Mouse (Mus musculus): ENCODE measurements around the gene Pde4d. TPM values are rescaled to one million over a fixed set of nuclear protein-coding genes. Genes with fewer than 3 reads are reported as not detected.

Pde4d gene
- polyA plus RNA-seq, 1 experiment from 2014 or later = 20.5 TPM

DNA sequence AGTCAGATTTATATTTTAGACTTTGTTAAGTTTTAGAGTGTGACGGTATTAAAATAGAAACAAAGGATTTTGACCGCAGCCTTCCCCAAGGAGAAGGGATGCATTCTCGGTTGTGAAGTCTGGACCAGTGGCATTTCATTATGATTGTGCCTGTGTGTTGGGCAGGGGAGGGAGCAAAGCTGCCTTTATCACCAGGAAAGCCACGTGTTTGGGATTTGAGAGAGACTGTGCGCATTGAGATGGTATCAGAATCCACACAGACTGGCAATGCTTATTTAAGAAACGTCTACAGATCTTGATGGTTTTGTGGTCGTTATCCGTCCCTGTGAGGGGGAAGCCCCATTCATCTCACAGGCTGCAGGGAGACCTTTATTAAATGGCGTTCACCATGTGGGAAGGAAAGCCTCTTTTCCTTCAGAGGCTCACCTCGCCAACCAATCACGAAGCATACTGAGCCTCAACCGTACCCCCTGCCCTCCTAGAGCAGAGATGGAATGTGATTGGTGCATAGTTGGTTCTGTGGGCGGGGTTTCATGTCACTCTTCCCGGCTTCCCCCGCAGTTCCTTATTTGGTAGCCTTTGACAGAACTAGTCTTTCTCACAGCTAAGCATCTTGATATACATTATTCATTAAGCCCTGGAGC lies 1476.7 kb downstream of the Pde4d start:
- Histone ChIP-seq H3K4me2 (ENCODE audit: low read length) (peak overlapping the region; percentile 50), H3K9ac (replicated peaks; ENCODE audit: low read depth, low read length) (peak overlapping the region; percentile 28; the same call in 1 of the 2 replicates), H3K27me3 (replicated peaks; ENCODE audit: control insufficient read depth, insufficient read depth, low read length) (no peaks in the 10 kb centered on the region), H3K4me3 (replicated peaks; ENCODE audit: low read length) (peak overlapping the region; percentile 37), H3K9me3 (ENCODE audit: control insufficient read depth, low read length) (no peaks in the 10 kb centered on the region), H3K36me3 (ENCODE audit: control insufficient read depth, insufficient read depth) (no peaks in the 10 kb centered on the region), H3K4me1 (replicated peaks; ENCODE audit: control insufficient read depth, insufficient read depth, low read length) (peaks cover 10% of the 10 kb centered on the region), H3K27ac (ENCODE audit: low read length) (peak overlapping the region; percentile 76)
- ATAC-seq = peak; percentile 98
- WGBS = 14% methylated on average over 15 of the region's 15 CpGs

DNA sequence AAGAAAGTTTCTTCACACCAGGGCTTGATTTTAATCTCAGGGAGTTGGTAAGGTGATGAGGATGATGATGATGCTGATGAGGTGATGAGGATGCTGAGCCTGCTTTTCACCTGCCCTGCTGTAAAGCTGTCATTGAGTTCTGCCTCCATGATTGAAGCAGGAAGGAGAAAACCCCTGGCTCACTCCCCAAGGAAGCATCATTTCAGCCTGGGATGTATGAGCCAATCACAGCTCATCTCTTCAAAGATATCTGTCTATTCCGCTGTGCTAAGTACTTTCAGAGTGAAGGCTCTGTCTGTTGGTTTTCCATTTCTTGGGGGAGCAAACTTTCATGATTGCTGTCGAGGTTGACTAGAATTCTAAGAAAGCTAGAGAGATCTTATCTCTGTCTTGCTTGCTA lies 1478.0 kb downstream of the Pde4d start:
- WGBS = 56% methylated on average over 2 of the region's 2 CpGs

DNA sequence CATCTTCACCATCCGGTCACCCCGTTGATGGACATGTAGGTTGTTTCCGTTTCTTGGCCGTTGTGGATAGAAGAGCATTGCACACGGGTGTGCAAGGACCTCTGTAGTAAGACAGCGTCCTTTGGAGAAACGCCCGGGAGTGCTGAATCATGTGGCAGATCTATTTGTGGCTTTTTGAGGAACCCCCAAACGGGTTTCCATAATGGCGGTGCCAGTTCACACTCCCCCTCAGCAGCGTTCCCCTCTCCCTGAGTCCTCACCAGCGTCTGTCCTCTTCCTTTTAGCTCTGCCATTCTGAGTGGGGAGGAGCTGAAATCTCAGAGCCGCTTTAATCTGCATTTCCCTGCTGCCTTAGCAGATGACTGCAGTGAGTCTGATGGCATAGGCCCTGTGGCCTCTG lies 1482.9 kb downstream of the Pde4d start:
- ATAC-seq = no peak
- H3K9ac ChIP-seq (replicated peaks; ENCODE audit: low read depth, low read length) = no peak overlapping the region

More for the DNA sequence above, 1478.0 kb downstream of the Pde4d start:
- no peak for ATAC-seq
- H3K9me3 ChIP-seq (ENCODE audit: control insufficient read depth, low read length) = no peaks in the 10 kb centered on the region
- no peak overlapping the region for H3K9ac ChIP-seq (replicated peaks; ENCODE audit: low read depth, low read length)
- H3K4me2 ChIP-seq (ENCODE audit: low read length) = peak overlapping the region; percentile 30
- no peaks in the 10 kb centered on the region for H3K36me3 ChIP-seq (ENCODE audit: control insufficient read depth, insufficient read depth)
- no peaks in the 10 kb centered on the region for H3K27me3 ChIP-seq (replicated peaks; ENCODE audit: control insufficient read depth, insufficient read depth, low read length)
- H3K27ac ChIP-seq (ENCODE audit: low read length) = no peak overlapping the region
- peak overlapping the region; percentile 31 for H3K4me3 ChIP-seq (replicated peaks; ENCODE audit: low read length)
- H3K4me1 ChIP-seq (replicated peaks; ENCODE audit: control insufficient read depth, insufficient read depth, low read length) = peaks cover 8% of the 10 kb centered on the region

DNA sequence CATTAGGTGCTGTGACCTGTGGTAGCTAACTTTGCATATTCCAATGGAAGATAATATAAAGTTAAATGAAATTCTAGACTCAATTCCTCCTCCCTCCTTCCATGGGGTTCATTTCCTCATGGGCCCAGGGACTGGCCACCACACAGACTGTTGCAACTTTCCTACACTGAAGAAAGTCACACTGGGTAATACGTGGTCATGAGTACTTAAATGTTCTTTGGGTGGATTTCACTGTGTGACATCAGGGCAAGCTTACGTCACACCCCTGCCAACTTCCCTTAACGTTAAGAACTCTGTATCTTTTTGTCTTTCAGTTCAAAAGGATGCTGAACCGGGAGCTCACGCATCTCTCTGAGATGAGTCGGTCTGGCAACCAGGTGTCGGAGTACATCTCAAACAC lies 1483.8 kb downstream of the Pde4d start:
- H3K9me3 ChIP-seq (ENCODE audit: control insufficient read depth, low read length) = no peaks in the 10 kb centered on the region
- peaks cover 13% of the 10 kb centered on the region for H3K36me3 ChIP-seq (ENCODE audit: control insufficient read depth, insufficient read depth)
- H3K4me2 ChIP-seq (ENCODE audit: low read length) = no peak overlapping the region
- no peak overlapping the region for H3K9ac ChIP-seq (replicated peaks; ENCODE audit: low read depth, low read length)
- H3K4me3 ChIP-seq (replicated peaks; ENCODE audit: low read length) = no peak overlapping the region
- peaks cover 3% of the 10 kb centered on the region for H3K4me1 ChIP-seq (replicated peaks; ENCODE audit: control insufficient read depth, insufficient read depth, low read length)
- no peak overlapping the region for H3K27ac ChIP-seq (ENCODE audit: low read length)
- WGBS = 92% methylated on average over 7 of the region's 7 CpGs
- ATAC-seq = no peak
- H3K27me3 ChIP-seq (replicated peaks; ENCODE audit: control insufficient read depth, insufficient read depth, low read length) = no peaks in the 10 kb centered on the region

More for the DNA sequence above, 1482.9 kb downstream of the Pde4d start:
- Histone ChIP-seq H3K27ac (ENCODE audit: low read length) (no peak overlapping the region), H3K4me1 (replicated peaks; ENCODE audit: control insufficient read depth, insufficient read depth, low read length) (peaks cover 3% of the 10 kb centered on the region), H3K27me3 (replicated peaks; ENCODE audit: control insufficient read depth, insufficient read depth, low read length) (no peaks in the 10 kb centered on the region), H3K4me2 (ENCODE audit: low read length) (no peak overlapping the region), H3K4me3 (replicated peaks; ENCODE audit: low read length) (no peak overlapping the region), H3K9me3 (ENCODE audit: control insufficient read depth, low read length) (no peaks in the 10 kb centered on the region), H3K36me3 (ENCODE audit: control insufficient read depth, insufficient read depth) (peaks cover 13% of the 10 kb centered on the region)
- 90% methylated on average over 13 of the region's 13 CpGs for WGBS

DNA sequence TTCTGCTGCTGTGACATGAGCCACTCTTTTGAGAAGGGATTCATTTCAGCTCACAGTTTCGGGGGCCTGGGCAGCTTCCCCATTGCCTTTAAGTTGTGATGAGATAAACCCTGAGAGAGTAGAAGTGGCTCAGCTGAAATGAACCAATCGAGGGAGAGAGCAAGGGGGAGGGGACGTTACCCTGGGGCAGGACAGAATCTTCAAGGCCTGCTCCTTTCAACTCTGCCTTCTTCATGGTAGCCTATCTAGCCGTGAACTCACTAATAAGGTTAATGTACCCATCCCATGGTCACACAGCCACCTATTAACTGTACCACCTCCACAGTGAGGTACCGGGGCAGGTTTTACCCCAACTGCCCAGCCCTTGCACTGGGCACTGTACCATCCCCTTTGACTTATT lies 1487.1 kb downstream of the Pde4d start:
- Histone ChIP-seq H3K27me3 (replicated peaks; ENCODE audit: control insufficient read depth, insufficient read depth, low read length) (no peaks in the 10 kb centered on the region), H3K36me3 (ENCODE audit: control insufficient read depth, insufficient read depth) (peaks cover 29% of the 10 kb centered on the region), H3K9me3 (ENCODE audit: control insufficient read depth, low read length) (no peaks in the 10 kb centered on the region), H3K27ac (ENCODE audit: low read length) (no peak overlapping the region), H3K4me1 (replicated peaks; ENCODE audit: control insufficient read depth, insufficient read depth, low read length) (no peaks in the 10 kb centered on the region), H3K9ac (replicated peaks; ENCODE audit: low read depth, low read length) (no peak overlapping the region), H3K4me3 (replicated peaks; ENCODE audit: low read length) (no peak overlapping the region), H3K4me2 (ENCODE audit: low read length) (no peak overlapping the region)
- WGBS = 95% methylated on average over 5 of the region's 5 CpGs
- no peak for ATAC-seq

DNA sequence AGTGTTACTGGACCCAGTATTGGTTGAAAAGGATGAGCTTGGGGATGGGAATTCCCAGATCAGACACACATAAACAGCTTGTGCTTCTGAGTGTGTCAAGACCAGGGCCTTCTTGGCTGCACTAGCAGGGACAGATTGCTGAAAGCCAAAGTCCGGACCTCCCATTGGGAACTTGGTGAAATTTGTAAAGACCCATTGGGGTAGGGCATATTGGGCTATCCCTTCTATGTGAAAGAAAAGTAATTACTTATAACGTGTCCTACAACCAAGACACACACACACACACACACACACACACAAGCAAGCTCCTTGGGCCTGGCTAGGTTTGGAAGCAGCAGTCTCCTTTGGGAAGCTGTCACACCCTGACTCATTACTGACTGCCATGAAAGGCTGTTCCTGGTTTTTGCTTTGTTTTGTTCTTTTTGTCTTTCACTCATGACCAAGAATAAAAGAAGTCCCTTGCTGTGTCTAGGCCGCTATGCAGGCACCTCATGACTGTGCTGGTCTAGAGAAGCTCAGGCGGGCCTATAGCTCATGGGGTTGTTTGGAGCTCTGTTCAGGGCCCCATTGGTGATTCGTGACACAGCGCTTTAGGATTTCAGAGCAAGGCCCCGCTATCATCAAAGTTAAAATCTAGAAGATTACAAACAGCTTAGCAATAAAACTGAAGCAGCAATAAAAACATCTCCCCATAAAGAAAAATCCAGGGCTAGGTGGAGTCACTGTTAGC lies 1495.2 kb downstream of the Pde4d start:
- no peak overlapping the region for H3K9ac ChIP-seq (replicated peaks; ENCODE audit: low read depth, low read length)
- H3K4me3 ChIP-seq (replicated peaks; ENCODE audit: low read length) = no peak overlapping the region
- no peak for ATAC-seq
- no peaks in the 10 kb centered on the region for H3K27me3 ChIP-seq (replicated peaks; ENCODE audit: control insufficient read depth, insufficient read depth, low read length)
- no peaks in the 10 kb centered on the region for H3K9me3 ChIP-seq (ENCODE audit: control insufficient read depth, low read length)
- no peak overlapping the region for H3K27ac ChIP-seq (ENCODE audit: low read length)
- no peak overlapping the region for H3K4me2 ChIP-seq (ENCODE audit: low read length)
- 81% methylated on average over 7 of the region's 7 CpGs for WGBS
- H3K36me3 ChIP-seq (ENCODE audit: control insufficient read depth, insufficient read depth) = peaks cover 25% of the 10 kb centered on the region
- H3K4me1 ChIP-seq (replicated peaks; ENCODE audit: control insufficient read depth, insufficient read depth, low read length) = no peaks in the 10 kb centered on the region

DNA sequence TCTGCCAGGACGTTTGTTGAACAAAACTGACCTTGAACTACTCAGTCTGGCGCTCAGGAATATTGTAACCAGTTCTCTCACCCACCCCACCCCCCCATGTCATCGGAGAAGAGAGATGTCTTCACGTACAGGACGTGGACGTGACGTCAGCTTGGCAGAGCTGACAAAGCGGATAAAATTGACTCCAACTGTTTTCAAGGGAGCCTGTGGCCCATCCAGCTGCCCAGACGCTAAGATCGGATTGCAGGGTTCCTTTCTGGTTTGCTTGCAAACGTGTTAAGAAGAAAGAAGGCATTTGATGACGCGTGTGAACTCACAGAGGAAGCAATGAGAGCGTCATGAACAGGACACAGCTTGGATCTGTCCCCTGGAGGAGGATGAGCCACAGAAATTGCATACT lies 1501.7 kb downstream of the Pde4d start:
- no peak for ATAC-seq
- H3K9ac ChIP-seq (replicated peaks; ENCODE audit: low read depth, low read length) = no peak overlapping the region
- H3K27me3 ChIP-seq (replicated peaks; ENCODE audit: control insufficient read depth, insufficient read depth, low read length) = no peaks in the 10 kb centered on the region
- H3K27ac ChIP-seq (ENCODE audit: low read length) = no peak overlapping the region
- no peaks in the 10 kb centered on the region for H3K9me3 ChIP-seq (ENCODE audit: control insufficient read depth, low read length)
- WGBS = 80% methylated on average over 14 of the region's 14 CpGs
- H3K4me1 ChIP-seq (replicated peaks; ENCODE audit: control insufficient read depth, insufficient read depth, low read length) = no peaks in the 10 kb centered on the region
- H3K4me3 ChIP-seq (replicated peaks; ENCODE audit: low read length) = no peak overlapping the region
- H3K4me2 ChIP-seq (ENCODE audit: low read length) = no peak overlapping the region
- peaks cover 32% of the 10 kb centered on the region for H3K36me3 ChIP-seq (ENCODE audit: control insufficient read depth, insufficient read depth)

DNA sequence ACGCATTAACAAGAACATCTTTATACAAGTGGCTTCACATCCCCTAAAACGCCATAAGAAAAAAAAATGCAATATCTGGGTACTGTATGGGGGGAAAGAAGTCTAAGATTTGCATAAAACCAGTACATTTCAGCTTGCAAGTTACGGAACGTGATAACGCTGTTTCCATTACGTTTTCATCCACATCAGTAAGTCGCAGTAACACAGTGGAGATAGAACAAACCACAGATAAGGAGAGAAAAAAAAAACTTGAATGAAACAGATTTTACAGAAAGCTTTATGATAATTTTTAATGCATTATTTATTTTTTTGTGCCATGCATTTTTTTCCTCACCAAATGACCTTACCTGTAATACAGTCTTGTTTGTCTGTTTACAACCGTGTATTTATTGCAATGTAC lies 1504.4 kb downstream of the Pde4d start:
- ATAC-seq = no peak
- WGBS = 95% methylated on average over 8 of the region's 8 CpGs
- Histone ChIP-seq H3K4me2 (ENCODE audit: low read length) (no peak overlapping the region), H3K9ac (replicated peaks; ENCODE audit: low read depth, low read length) (no peak overlapping the region), H3K27ac (ENCODE audit: low read length) (no peak overlapping the region), H3K4me1 (replicated peaks; ENCODE audit: control insufficient read depth, insufficient read depth, low read length) (no peaks in the 10 kb centered on the region), H3K4me3 (replicated peaks; ENCODE audit: low read length) (no peak overlapping the region), H3K9me3 (ENCODE audit: control insufficient read depth, low read length) (no peaks in the 10 kb centered on the region), H3K36me3 (ENCODE audit: control insufficient read depth, insufficient read depth) (peaks cover 27% of the 10 kb centered on the region), H3K27me3 (replicated peaks; ENCODE audit: control insufficient read depth, insufficient read depth, low read length) (no peaks in the 10 kb centered on the region)

DNA sequence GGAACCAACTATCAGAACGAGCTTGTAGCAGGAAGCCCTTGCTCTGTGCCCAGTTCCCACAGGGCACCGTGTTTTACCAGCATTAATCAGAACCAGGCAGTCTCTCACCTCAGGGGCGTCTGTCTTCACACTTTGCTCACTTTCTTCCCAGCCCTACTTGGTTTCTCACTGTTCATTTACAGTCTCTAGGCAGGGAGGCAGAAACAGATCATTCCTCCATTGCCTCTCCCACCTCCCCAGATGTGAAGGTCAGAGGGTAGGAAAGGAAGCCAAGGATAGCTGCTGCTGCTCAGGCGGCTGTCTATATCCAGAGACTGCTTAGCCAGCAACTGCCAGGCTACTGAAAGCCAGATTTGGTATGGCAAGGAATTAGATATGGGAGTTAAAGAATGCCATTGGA lies 1508.2 kb downstream of the Pde4d start:
- Histone ChIP-seq H3K27ac (ENCODE audit: low read length) (no peak overlapping the region), H3K9me3 (ENCODE audit: control insufficient read depth, low read length) (no peaks in the 10 kb centered on the region), H3K27me3 (replicated peaks; ENCODE audit: control insufficient read depth, insufficient read depth, low read length) (no peaks in the 10 kb centered on the region), H3K36me3 (ENCODE audit: control insufficient read depth, insufficient read depth) (peaks cover 6% of the 10 kb centered on the region), H3K4me2 (ENCODE audit: low read length) (no peak overlapping the region), H3K4me1 (replicated peaks; ENCODE audit: control insufficient read depth, insufficient read depth, low read length) (no peaks in the 10 kb centered on the region), H3K9ac (replicated peaks; ENCODE audit: low read depth, low read length) (no peak overlapping the region), H3K4me3 (replicated peaks; ENCODE audit: low read length) (no peak overlapping the region)
- 66% methylated on average over 4 of the region's 4 CpGs for WGBS
- no peak for ATAC-seq

Data from forebrain, embryonic 16.5 days (tissue).